9 mouse cellular contexts compared by ENCODE assay signal in genomic region chr4:132743992-132744911, GRCm38 (mm10). TPM values are rescaled to one million over a fixed set of nuclear protein-coding genes. Genes with fewer than 3 reads are reported as not detected.
DNase-seq lines count a peak whose midpoint lies in the region; ATAC-seq and TF ChIP-seq lines count a peak whose summit lies in the region.
"Had no signal": no experiment of that assay in that cellular context is flagged by ENCODE, and none has a peak within 500 bp of the region (broad histone marks: within the 10 kb centered on the region; RNA-seq: fewer than 3 reads in every experiment).

No protein-coding gene starts in this region.

- no peaks in the 10 kb centered on the region for H3K9me3 ChIP-seq in hindbrain, embryonic 14.5 days (ENCODE audit: control insufficient read depth, low read length)
- no peaks in the 10 kb centered on the region for H3K9me3 ChIP-seq in hindbrain, embryonic 11.5 days (ENCODE audit: control insufficient read depth, low read length)
- H3K9me3 ChIP-seq in embryonic facial prominence, embryonic 10.5 days: no peaks in the 10 kb centered on the region

- H3K4me2 ChIP-seq in hindbrain, embryonic 14.5 days (replicated peaks): no peak overlapping the region
- H3K4me2 ChIP-seq in hindbrain, embryonic 11.5 days (replicated peaks; ENCODE audit: low read depth, low read length): no peak overlapping the region

- peak; percentile 30 for DNase-seq in hindbrain, embryonic 14.5 days (ENCODE audit: low spot score)
- no peak for DNase-seq in hindbrain, embryonic 11.5 days (ENCODE audit: low spot score)
- peak; percentile 22 for DNase-seq in c-Kit-positive CD71-positive TER-119-positive erythroid progenitor cells, embryonic 14.5 days (ENCODE audit: low spot score)
- DNase-seq in layer of hippocampus, adult 2 months (ENCODE audit: low spot score in 2 of 2): peak; percentile 61 to 80
- DNase-seq in right cerebral cortex, adult 18-20 months: peak; percentile 57
- no peak for DNase-seq in adrenal gland, postnatal 10 days
- DNase-seq in embryonic facial prominence, embryonic 10.5 days (ENCODE audit: low spot score): no peak
- DNase-seq in T-cell, adult 2 months (ENCODE audit: low spot score): no peak

- peak; percentile 53; the same call in 1 of the 2 replicates for ATAC-seq in hindbrain, embryonic 14.5 days (ENCODE audit: low FRiP score)
- no peak for ATAC-seq in hindbrain, embryonic 11.5 days (ENCODE audit: low FRiP score)

- H3K27ac ChIP-seq in hindbrain, embryonic 14.5 days: peak overlapping the region; percentile 41
- no peak overlapping the region for H3K27ac ChIP-seq in hindbrain, embryonic 11.5 days (ENCODE audit: low read depth, low read length)
- H3K27ac ChIP-seq in layer of hippocampus, adult 2 months: peak overlapping the region; percentile 85
- no peak overlapping the region for H3K27ac ChIP-seq in embryonic facial prominence, embryonic 10.5 days (replicated peaks)
- H3K27ac ChIP-seq: macrophage had no signal

- TF ChIP-seq CTCF in layer of hippocampus, adult 2 months (conservative IDR thresholded peaks at IDR 0.05): no peak

- no peak overlapping the region for H3K9ac ChIP-seq in hindbrain, embryonic 14.5 days
- no peak overlapping the region for H3K9ac ChIP-seq in hindbrain, embryonic 11.5 days (ENCODE audit: low read depth, low read length)

- H3K36me3 ChIP-seq in hindbrain, embryonic 14.5 days (replicated peaks; ENCODE audit: control insufficient read depth, insufficient read depth): no peaks in the 10 kb centered on the region
- no peaks in the 10 kb centered on the region for H3K36me3 ChIP-seq in hindbrain, embryonic 11.5 days (ENCODE audit: control insufficient read depth, insufficient read depth, low read length)
- H3K36me3 ChIP-seq in embryonic facial prominence, embryonic 10.5 days (replicated peaks): no peaks in the 10 kb centered on the region

- no peak overlapping the region for H3K4me3 ChIP-seq in hindbrain, embryonic 14.5 days (replicated peaks; ENCODE audit: low read length)
- H3K4me3 ChIP-seq in hindbrain, embryonic 11.5 days (ENCODE audit: low read depth, low read length): no peak overlapping the region
- H3K4me3 ChIP-seq in layer of hippocampus, adult 2 months: no peak overlapping the region
- H3K4me3 ChIP-seq in embryonic facial prominence, embryonic 10.5 days: no peak overlapping the region

- no peaks in the 10 kb centered on the region for H3K27me3 ChIP-seq in hindbrain, embryonic 14.5 days (ENCODE audit: control insufficient read depth, insufficient read depth, low read length)
- no peaks in the 10 kb centered on the region for H3K27me3 ChIP-seq in hindbrain, embryonic 11.5 days (ENCODE audit: control insufficient read depth, insufficient read depth, low read length)
- H3K27me3 ChIP-seq in embryonic facial prominence, embryonic 10.5 days (replicated peaks; ENCODE audit: low read depth, poor library complexity, severe bottlenecking): no peaks in the 10 kb centered on the region

- peaks cover 14% of the 10 kb centered on the region for H3K4me1 ChIP-seq in hindbrain, embryonic 14.5 days (replicated peaks; ENCODE audit: control insufficient read depth, insufficient read depth, low read length)
- H3K4me1 ChIP-seq in hindbrain, embryonic 11.5 days (replicated peaks; ENCODE audit: control insufficient read depth, insufficient read depth, low read length): no peaks in the 10 kb centered on the region
- no peaks in the 10 kb centered on the region for H3K4me1 ChIP-seq in embryonic facial prominence, embryonic 10.5 days

- WGBS in hindbrain, embryonic 14.5 days: 60% methylated on average over 11 of the region's 11 CpGs
- WGBS in hindbrain, embryonic 11.5 days: 83% methylated on average over 11 of the region's 11 CpGs
- 87% methylated on average over 11 of the region's 11 CpGs for WGBS in embryonic facial prominence, embryonic 10.5 days

RNA-seq across cellular contexts. Expression of gene Xkr8, which starts 11.9 kb away (rescaled TPM):
- polyA plus RNA-seq in hindbrain, embryonic 14.5 days (2014; fragmentation: Nextera tagmentation; extraction: Ambion mirVana): 7.4 and 8.8 TPM in 2 replicates
- polyA plus RNA-seq in hindbrain, embryonic 11.5 days (2014; fragmentation: Nextera tagmentation; extraction: Ambion mirVana): 3.7 and 4.1 TPM in 2 replicates
- 1 to 10 TPM; 3.1 to 3.6 TPM for total RNA-seq in layer of hippocampus, adult 2 months (2021)
- 1 to 10 TPM; 3.5 to 3.8 TPM for total RNA-seq in adrenal gland, postnatal 10 days (2021)
- polyA plus RNA-seq in embryonic facial prominence, embryonic 10.5 days (2016; fragmentation: Nextera tagmentation; extraction: Ambion mirVana): 5.1 and 5.7 TPM in 2 replicates

RNA-seq across cellular contexts. Expression of gene Smpdl3b, which starts 12.8 kb away (rescaled TPM):
- polyA plus RNA-seq in hindbrain, embryonic 14.5 days (2014; fragmentation: Nextera tagmentation; extraction: Ambion mirVana): 0.68 and 0.99 TPM in 2 replicates
- 1.7 and 1.8 TPM in 2 replicates for polyA plus RNA-seq in hindbrain, embryonic 11.5 days (2014; fragmentation: Nextera tagmentation; extraction: Ambion mirVana)
- 1 to 10 TPM; 3.6 to 4.5 TPM for total RNA-seq in layer of hippocampus, adult 2 months (2021)
- total RNA-seq in adrenal gland, postnatal 10 days (2021): 1 to 10 TPM; 1.2 to 1.3 TPM
- polyA plus RNA-seq in embryonic facial prominence, embryonic 10.5 days (2016; fragmentation: Nextera tagmentation; extraction: Ambion mirVana): 4.3 and 4.4 TPM in 2 replicates

RNA-seq across cellular contexts. Expression of gene Rpa2, which starts 23.9 kb away (rescaled TPM):
- 37.0 and 46.7 TPM in 2 replicates for polyA plus RNA-seq in hindbrain, embryonic 14.5 days (2014; fragmentation: Nextera tagmentation; extraction: Ambion mirVana)
- polyA plus RNA-seq in hindbrain, embryonic 11.5 days (2014; fragmentation: Nextera tagmentation; extraction: Ambion mirVana): 121 and 130 TPM in 2 replicates
- 10 to 100 TPM; 11.9 to 16.0 TPM for total RNA-seq in layer of hippocampus, adult 2 months (2021)
- total RNA-seq in adrenal gland, postnatal 10 days (2021): 10 to 100 TPM; 17.6 to 23.2 TPM
- polyA plus RNA-seq in embryonic facial prominence, embryonic 10.5 days (2016; fragmentation: Nextera tagmentation; extraction: Ambion mirVana): 173 and 192 TPM in 2 replicates

RNA-seq across cellular contexts. Expression of gene Themis2, which starts 51.9 kb away (rescaled TPM):
- 0.61 and 0.71 TPM in 2 replicates for polyA plus RNA-seq in hindbrain, embryonic 14.5 days (2014; fragmentation: Nextera tagmentation; extraction: Ambion mirVana)
- polyA plus RNA-seq in hindbrain, embryonic 11.5 days (2014; fragmentation: Nextera tagmentation; extraction: Ambion mirVana): 0.67 and 0.69 TPM in 2 replicates
- under 1 TPM; 0.54 to 0.77 TPM for total RNA-seq in layer of hippocampus, adult 2 months (2021)
- total RNA-seq in adrenal gland, postnatal 10 days (2021): 1 to 10 TPM; 3.5 to 5.6 TPM
- 0.69 and 0.80 TPM in 2 replicates for polyA plus RNA-seq in embryonic facial prominence, embryonic 10.5 days (2016; fragmentation: Nextera tagmentation; extraction: Ambion mirVana)

Comparison
In these comparisons a context has a peak if more than half of its experiments do, and no peak if none do; other contexts are left out.
1. DNase-seq: peak in hindbrain, embryonic 14.5 days (single experiment), c-Kit-positive CD71-positive TER-119-positive erythroid progenitor cells, embryonic 14.5 days (single experiment), layer of hippocampus, adult 2 months (2 of 2) and right cerebral cortex, adult 18-20 months (single experiment); none in hindbrain, embryonic 11.5 days (single experiment), adrenal gland, postnatal 10 days (single experiment), embryonic facial prominence, embryonic 10.5 days (single experiment) and T-cell, adult 2 months (single experiment).
2. H3K27ac ChIP-seq: peak in hindbrain, embryonic 14.5 days (single experiment) and layer of hippocampus, adult 2 months (single experiment); none in hindbrain, embryonic 11.5 days (single experiment) and embryonic facial prominence, embryonic 10.5 days (single experiment).